Mouse (Mus musculus): ENCODE results near the gene Clec2e. TPM values are rescaled to one million over a fixed set of nuclear protein-coding genes. Genes with fewer than 3 reads are reported as not detected.
A peak's percentile ranks its signal among the peaks of the same experiment; 100 is the strongest.

Clec2e gene
- polyA plus RNA-seq, 1 experiment from 2014 or later, result not detected

GRCm38 (mm10) chr6:129049596-129050251 lies 51.0 kb downstream of the Clec2e start:
- H3K9ac ChIP-seq (replicated peaks; ENCODE audit: low read depth, low read length), result 0 out of 2 replicates have a peak overlapping the region, but pooled peaks have one; percentile 7
- peak overlapping the region; percentile 46 for H3K4me2 ChIP-seq (ENCODE audit: low read depth, low read length)
- H3K4me3 ChIP-seq (ENCODE audit: low read depth, low read length), result peak overlapping the region; percentile 22
- H3K27ac ChIP-seq (ENCODE audit: low read depth, low read length), result no peak overlapping the region
- no peaks in the 10 kb centered on the region for H3K27me3 ChIP-seq (ENCODE audit: control insufficient read depth, insufficient read depth, low read length)
- H3K36me3 ChIP-seq (ENCODE audit: control insufficient read depth, insufficient read depth, low read length), result no peaks in the 10 kb centered on the region
- 0 out of 2 replicates have a peak, but pooled peaks have one; percentile 72 for ATAC-seq (ENCODE audit: low read depth)
- no peaks in the 10 kb centered on the region for H3K4me1 ChIP-seq (ENCODE audit: control insufficient read depth, insufficient read depth, low read length)
- WGBS, result 3% methylated on average over 8 of the region's 8 CpGs
- H3K9me3 ChIP-seq (ENCODE audit: control insufficient read depth, low read length), result no peaks in the 10 kb centered on the region

- ATAC-seq (ENCODE audit: low read depth), result peak; percentile 94
- H3K9ac ChIP-seq (replicated peaks; ENCODE audit: low read depth, low read length), result peak overlapping the region; percentile 55
- H3K4me2 ChIP-seq (ENCODE audit: low read depth, low read length), result peak overlapping the region; percentile 45
- no peaks in the 10 kb centered on the region for H3K36me3 ChIP-seq (ENCODE audit: control insufficient read depth, insufficient read depth, low read length)
- peak overlapping the region; percentile 27 for H3K4me3 ChIP-seq (ENCODE audit: low read depth, low read length)
- H3K27me3 ChIP-seq (ENCODE audit: control insufficient read depth, insufficient read depth, low read length), result no peaks in the 10 kb centered on the region
- whole genome bisulfite sequencing, result 1% methylated on average over 13 of the region's 13 CpGs
- no peak overlapping the region for H3K27ac ChIP-seq (ENCODE audit: low read depth, low read length)
- H3K4me1 ChIP-seq (ENCODE audit: control insufficient read depth, insufficient read depth, low read length), result no peaks in the 10 kb centered on the region
- no peaks in the 10 kb centered on the region for H3K9me3 ChIP-seq (ENCODE audit: control insufficient read depth, low read length)
Measured at GRCm38 (mm10) chr6:129048857-129049473, 51.7 kb downstream of the Clec2e start.

- H3K27me3 ChIP-seq (ENCODE audit: control insufficient read depth, insufficient read depth, low read length), result no peaks in the 10 kb centered on the region
- H3K4me3 ChIP-seq (ENCODE audit: low read depth, low read length), result no peak overlapping the region
- H3K27ac ChIP-seq (ENCODE audit: low read depth, low read length), result no peak overlapping the region
- H3K36me3 ChIP-seq (ENCODE audit: control insufficient read depth, insufficient read depth, low read length), result no peaks in the 10 kb centered on the region
- no peaks in the 10 kb centered on the region for H3K9me3 ChIP-seq (ENCODE audit: control insufficient read depth, low read length)
- no peak for ATAC-seq (ENCODE audit: low read depth)
- no peak overlapping the region for H3K4me2 ChIP-seq (ENCODE audit: low read depth, low read length)
- no peaks in the 10 kb centered on the region for H3K4me1 ChIP-seq (ENCODE audit: control insufficient read depth, insufficient read depth, low read length)
- no peak overlapping the region for H3K9ac ChIP-seq (replicated peaks; ENCODE audit: low read depth, low read length)
- 31% methylated on average over 4 of the region's 4 CpGs for WGBS
Measured at GRCm38 (mm10) chr6:129048381-129048780, 52.3 kb downstream of the Clec2e start.

- no peak within 1 kb of the TSS for H3K4me2 ChIP-seq (ENCODE audit: low read depth, low read length)
- 89% methylated on average over 2 of the region's 2 CpGs for WGBS
- no peaks in the 10 kb centered on the region for H3K9me3 ChIP-seq (ENCODE audit: control insufficient read depth, low read length)
- no peaks in the 10 kb centered on the region for H3K4me1 ChIP-seq (ENCODE audit: control insufficient read depth, insufficient read depth, low read length)
- no peak within 1 kb of the TSS for H3K27ac ChIP-seq (ENCODE audit: low read depth, low read length)
- no peak for ATAC-seq (ENCODE audit: low read depth)
- H3K9ac ChIP-seq (replicated peaks; ENCODE audit: low read depth, low read length), result no peak within 1 kb of the TSS
- no peaks in the 10 kb centered on the region for H3K27me3 ChIP-seq (ENCODE audit: control insufficient read depth, insufficient read depth, low read length)
- H3K36me3 ChIP-seq (ENCODE audit: control insufficient read depth, insufficient read depth, low read length), result no peaks in the 10 kb centered on the region
- H3K4me3 ChIP-seq (ENCODE audit: low read depth, low read length), result no peak within 1 kb of the TSS
Measured at GRCm38 (mm10) chr6:129045601-129046000, 55.1 kb downstream of the Clec2e start, which contains the start of gene Klrb1f. Klrb1f (plus strand) TSS chr6:129045901.

GRCm38 (mm10) chr6:129042470-129042869 lies 58.2 kb downstream of the Clec2e start:
- H3K4me3 ChIP-seq (ENCODE audit: low read depth, low read length), result no peak overlapping the region
- no peaks in the 10 kb centered on the region for H3K4me1 ChIP-seq (ENCODE audit: control insufficient read depth, insufficient read depth, low read length)
- no peaks in the 10 kb centered on the region for H3K27me3 ChIP-seq (ENCODE audit: control insufficient read depth, insufficient read depth, low read length)
- no peak overlapping the region for H3K4me2 ChIP-seq (ENCODE audit: low read depth, low read length)
- H3K36me3 ChIP-seq (ENCODE audit: control insufficient read depth, insufficient read depth, low read length), result no peaks in the 10 kb centered on the region
- no peaks in the 10 kb centered on the region for H3K9me3 ChIP-seq (ENCODE audit: control insufficient read depth, low read length)
- no peak for ATAC-seq (ENCODE audit: low read depth)
- H3K9ac ChIP-seq (replicated peaks; ENCODE audit: low read depth, low read length), result no peak overlapping the region
- H3K27ac ChIP-seq (ENCODE audit: low read depth, low read length), result no peak overlapping the region

Other genes with a start within 250 kb of the Clec2e start
- not detected in 2 replicates for gene Clec2i, start 213.3 kb downstream of the Clec2e start, polyA plus RNA-seq (2014; fragmentation: Nextera tagmentation; extraction: Ambion mirVana)
- 0.50 TPM in 2 replicates for gene BC035044, start 209.8 kb downstream of the Clec2e start, polyA plus RNA-seq (2014; fragmentation: Nextera tagmentation; extraction: Ambion mirVana)
- not detected in 2 replicates for gene Clec2g, start 166.5 kb downstream of the Clec2e start, polyA plus RNA-seq (2014; fragmentation: Nextera tagmentation; extraction: Ambion mirVana)
- 0.23 and 0.83 TPM in 2 replicates for gene Klrb1f, start 55.0 kb downstream of the Clec2e start, polyA plus RNA-seq (2014; fragmentation: Nextera tagmentation; extraction: Ambion mirVana)
- gene Clec2d, start 79.7 kb upstream of the Clec2e start, polyA plus RNA-seq (2014; fragmentation: Nextera tagmentation; extraction: Ambion mirVana), result 0.30 TPM in 1 of 2 replicates, not detected in the other
- not detected in 2 replicates for gene Cd69, start 174.5 kb upstream of the Clec2e start, polyA plus RNA-seq (2014; fragmentation: Nextera tagmentation; extraction: Ambion mirVana)
- not detected in 2 replicates for gene 4922502D21Rik, start 230.9 kb upstream of the Clec2e start, polyA plus RNA-seq (2014; fragmentation: Nextera tagmentation; extraction: Ambion mirVana)
- 0.48 and 0.55 TPM in 2 replicates for gene Clec12a, start 241.8 kb upstream of the Clec2e start, polyA plus RNA-seq (2014; fragmentation: Nextera tagmentation; extraction: Ambion mirVana)

Measured in neural tube, embryonic 14.5 days (tissue).